Mouse (Mus musculus) forebrain, embryonic 11.5 days (tissue): Measurements from ENCODE around the gene Ssx2ip. TPM values are rescaled to one million over a fixed set of nuclear protein-coding genes. Genes with fewer than 3 reads are reported as not detected.

Source experiments
- ATAC-seq: fragments of 200-750 bp; cut with Nextera tagmentation; replicated peaks from 2 replicates; pipeline ENCODE4 v1.8.0; 2017; ENCODE audit warnings: moderate TSS enrichment; ENCODE audit not compliant: low FRiP score
- DNase-seq: peaks from one replicate; pipeline ENCODE4 v3.0.0-alpha.2; 2017; ENCODE audit warnings: low spot score
- H3K27ac ChIP-seq: fragments of 300-500 bp; sonication (generic); 2 replicates; pipeline ENCODE4 v1.5.1; 2014; ENCODE audit warnings: low read depth, low read length
- H3K27me3 ChIP-seq: fragments of 300-500 bp; sonication (generic); 2 replicates; pipeline ENCODE4 v1.6.1; 2014; ENCODE audit warnings: mild to moderate bottlenecking, low read length, mixed read lengths; ENCODE audit not compliant: control insufficient read depth, insufficient read depth
- H3K36me3 ChIP-seq: fragments of 300-500 bp; sonication (generic); 2 replicates; pipeline ENCODE4 v1.6.1; 2014; ENCODE audit warnings: mild to moderate bottlenecking, low read length, moderate library complexity, mixed read lengths; ENCODE audit not compliant: control insufficient read depth, insufficient read depth
- H3K4me1 ChIP-seq: fragments of 300-500 bp; sonication (generic); replicated peaks from 2 replicates; pipeline ENCODE4 v1.6.1; 2014; ENCODE audit warnings: low read length, mixed read lengths; ENCODE audit not compliant: control insufficient read depth, insufficient read depth
- H3K4me2 ChIP-seq: fragments of 300-500 bp; sonication (generic); 2 replicates; pipeline ENCODE4 v1.6.1; 2014; ENCODE audit warnings: low read depth, mild to moderate bottlenecking, low read length, moderate library complexity, mixed read lengths; ENCODE audit not compliant: severe bottlenecking
- H3K4me3 ChIP-seq: fragments of 300-500 bp; sonication (generic); 2 replicates; pipeline ENCODE4 v1.5.1; 2014; ENCODE audit warnings: low read depth, low read length
- H3K9ac ChIP-seq: fragments of 300-500 bp; sonication (generic); 2 replicates; pipeline ENCODE4 v1.6.1; 2014; ENCODE audit warnings: low read length
- H3K9me3 ChIP-seq: fragments of 300-500 bp; sonication (generic); 2 replicates; pipeline ENCODE4 v1.6.1; 2016; ENCODE audit warnings: low read length, mixed read lengths; ENCODE audit not compliant: control insufficient read depth
- WGBS: fragments of 180-500 bp; shearing (Covaris S2); extraction: QIAGEN DNeasy Blood & Tissue Kit; methylation state at CpG from one replicate; pipeline ENCODE4 v1.1.7; 2014; 5-methylcytosine and 5-hydroxymethylcytosine counted together
- polyA plus RNA-seq: library from polyadenylated mRNA; unstranded; fragments of >200 nt; fragmentation: Nextera tagmentation; extraction: Ambion mirVana; gene quantifications from 2 replicates; pipeline ENCODE4 v1.2.1, GENCODE M21; 2014

Ssx2ip gene
- polyA plus RNA-seq, 1 experiment from 2014 or later = 41.6 TPM

DNA sequence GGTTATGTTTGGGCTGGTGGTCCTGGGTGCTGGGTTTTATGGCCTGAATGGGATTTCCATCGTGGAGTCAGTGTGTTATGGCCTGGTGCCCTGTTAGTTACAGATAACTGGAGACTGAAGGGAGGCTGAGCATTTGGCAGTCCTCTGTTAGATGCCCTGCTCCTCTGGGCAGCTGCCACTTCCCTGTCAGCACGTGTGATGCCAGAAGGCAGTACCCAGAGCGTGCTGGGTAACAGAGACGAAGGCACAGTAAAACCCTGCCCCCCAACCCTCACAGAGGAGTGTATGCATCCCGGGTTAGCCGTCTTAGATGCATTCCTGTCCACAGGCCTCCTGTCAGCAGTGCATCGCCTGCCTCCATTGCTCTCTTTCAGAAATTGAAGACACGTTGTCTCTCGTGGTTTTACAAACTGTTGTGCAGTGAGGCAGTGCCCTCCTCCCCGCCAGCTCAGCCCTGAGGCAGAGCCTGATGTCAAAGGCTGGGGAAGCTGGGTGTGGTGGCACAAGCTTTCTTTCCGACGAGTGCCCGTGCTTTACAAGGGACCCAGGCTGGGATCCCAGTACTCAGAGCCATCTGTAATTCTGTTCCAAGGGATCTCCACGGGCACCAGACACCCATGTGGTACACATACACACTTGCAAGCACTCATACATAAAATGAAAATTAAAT is 29.4 kb downstream of the Ssx2ip start:
- DNase-seq (peak; percentile 32), ATAC-seq (no peak)
- no peaks in the 10 kb centered on the region for H3K9me3 ChIP-seq
- peaks cover 8% of the 10 kb centered on the region; the same call in 1 of the 2 replicates for H3K36me3 ChIP-seq
- no peaks in the 10 kb centered on the region for H3K4me1 ChIP-seq
- 89% methylated on average over 14 of the region's 14 CpGs for WGBS
- H3K4me2 ChIP-seq = no peak overlapping the region
- H3K27me3 ChIP-seq = no peaks in the 10 kb centered on the region
- H3K9ac ChIP-seq = no peak overlapping the region
- H3K4me3 ChIP-seq = no peak overlapping the region
- no peak overlapping the region for H3K27ac ChIP-seq

DNA sequence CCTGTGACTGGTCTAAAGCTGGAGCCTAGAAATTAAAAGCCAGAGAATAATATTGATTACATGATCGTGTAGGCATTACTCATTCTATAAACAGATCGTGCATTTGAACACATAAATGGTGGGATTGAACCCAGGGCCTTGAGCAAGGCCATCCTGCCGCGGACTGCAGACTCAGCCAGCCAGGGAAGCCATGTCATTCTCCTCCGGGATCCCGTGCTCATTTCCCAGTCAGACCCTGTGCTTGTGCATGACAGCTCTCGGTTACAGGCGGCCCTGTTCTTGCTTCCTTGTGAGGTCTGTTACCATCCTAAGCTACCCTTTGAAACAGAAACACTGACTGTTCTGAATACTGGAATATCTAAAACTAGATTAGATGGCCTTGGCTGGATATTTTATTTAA is 30.2 kb downstream of the Ssx2ip start:
- Histone ChIP-seq H3K9me3 (no peaks in the 10 kb centered on the region), H3K27me3 (no peaks in the 10 kb centered on the region), H3K27ac (no peak overlapping the region), H3K9ac (no peak overlapping the region), H3K4me3 (no peak overlapping the region), H3K4me1 (no peaks in the 10 kb centered on the region), H3K36me3 (peaks cover 8% of the 10 kb centered on the region; the same call in 1 of the 2 replicates), H3K4me2 (no peak overlapping the region)
- DNase-seq = peak; percentile 30
- 94% methylated on average over 8 of the region's 8 CpGs for WGBS
- ATAC-seq = no peak

DNA sequence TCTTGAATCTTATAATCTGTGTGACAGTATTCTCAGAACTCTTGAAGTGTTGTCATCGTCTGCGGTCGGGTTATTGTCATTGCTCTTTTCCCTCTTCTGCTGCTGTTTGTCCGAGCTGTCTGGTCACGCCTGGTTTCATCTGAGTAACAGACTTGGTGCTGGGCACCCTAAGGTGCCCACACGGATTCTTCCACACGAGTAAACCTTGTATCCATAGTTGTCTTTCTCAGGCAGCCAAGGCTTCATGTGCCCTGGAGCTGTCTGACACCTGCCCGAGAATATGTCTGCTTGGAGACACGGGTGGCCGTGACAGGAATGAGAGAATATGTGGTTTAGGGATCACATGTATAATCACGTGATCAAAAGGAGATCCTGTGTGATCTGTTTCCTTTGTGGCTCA is 31.1 kb downstream of the Ssx2ip start:
- Histone ChIP-seq H3K4me3 (no peak overlapping the region), H3K27ac (no peak overlapping the region), H3K27me3 (no peaks in the 10 kb centered on the region), H3K9ac (no peak overlapping the region), H3K4me2 (no peak overlapping the region), H3K4me1 (no peaks in the 10 kb centered on the region), H3K9me3 (no peaks in the 10 kb centered on the region), H3K36me3 (peaks cover 8% of the 10 kb centered on the region; the same call in 1 of the 2 replicates)
- 95% methylated on average over 11 of the region's 11 CpGs for WGBS
- DNase-seq (peak; percentile 22), ATAC-seq (no peak)

DNA sequence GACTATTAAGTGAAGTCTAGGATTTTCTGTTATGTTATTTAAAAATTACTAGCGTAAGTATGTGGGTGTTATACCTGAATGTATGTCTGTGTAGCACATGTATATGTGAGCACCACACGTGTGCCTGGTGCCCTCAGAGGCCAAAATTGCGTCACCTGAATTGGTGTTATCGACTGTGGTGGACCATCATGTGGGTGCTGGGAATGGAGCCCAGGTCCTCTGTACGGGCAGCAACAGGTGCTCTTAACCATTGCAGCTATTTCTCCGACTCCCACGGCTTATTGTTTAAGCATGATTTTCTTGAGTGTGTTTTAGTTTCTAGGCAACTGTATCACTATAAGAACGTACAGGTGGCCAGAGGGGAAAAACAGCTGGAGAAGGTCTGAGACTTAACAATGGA is 31.7 kb downstream of the Ssx2ip start:
- no peak overlapping the region for H3K4me3 ChIP-seq
- no peak for DNase-seq
- no peaks in the 10 kb centered on the region for H3K4me1 ChIP-seq
- H3K9me3 ChIP-seq = no peaks in the 10 kb centered on the region
- ATAC-seq = no peak
- no peak overlapping the region for H3K4me2 ChIP-seq
- peaks cover 5% of the 10 kb centered on the region; the same call in 1 of the 2 replicates for H3K36me3 ChIP-seq
- H3K9ac ChIP-seq = no peak overlapping the region
- H3K27ac ChIP-seq = no peak overlapping the region
- WGBS = 95% methylated on average over 8 of the region's 8 CpGs
- no peaks in the 10 kb centered on the region for H3K27me3 ChIP-seq

DNA sequence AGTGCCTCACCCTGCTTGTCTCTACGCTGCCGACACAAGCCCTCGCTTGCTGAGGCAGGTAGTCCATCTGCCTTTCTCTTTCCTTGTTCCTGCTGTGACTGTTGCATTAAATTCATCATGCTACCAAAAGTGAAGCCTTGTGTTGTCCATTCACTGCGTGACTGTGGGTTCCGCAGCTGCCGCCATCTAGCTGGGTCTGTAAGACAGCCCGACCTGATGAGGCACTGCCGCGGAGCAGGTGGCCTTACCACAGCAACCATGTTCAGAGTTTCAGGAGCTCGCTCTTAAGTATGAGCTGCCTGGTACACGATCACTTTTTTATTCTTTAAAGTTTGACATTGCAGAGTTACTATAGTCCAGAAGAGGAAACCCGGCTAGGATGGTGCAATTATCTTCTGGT is 35.6 kb downstream of the Ssx2ip start:
- Histone ChIP-seq H3K9me3 (no peaks in the 10 kb centered on the region), H3K36me3 (no peaks in the 10 kb centered on the region; the same call in 1 of the 2 replicates), H3K4me2 (no peak overlapping the region), H3K27me3 (no peaks in the 10 kb centered on the region), H3K9ac (no peak overlapping the region), H3K4me1 (no peaks in the 10 kb centered on the region), H3K4me3 (no peak overlapping the region), H3K27ac (no peak overlapping the region)
- DNase-seq = no peak
- ATAC-seq = no peak
- WGBS = 95% methylated on average over 12 of the region's 12 CpGs

DNA sequence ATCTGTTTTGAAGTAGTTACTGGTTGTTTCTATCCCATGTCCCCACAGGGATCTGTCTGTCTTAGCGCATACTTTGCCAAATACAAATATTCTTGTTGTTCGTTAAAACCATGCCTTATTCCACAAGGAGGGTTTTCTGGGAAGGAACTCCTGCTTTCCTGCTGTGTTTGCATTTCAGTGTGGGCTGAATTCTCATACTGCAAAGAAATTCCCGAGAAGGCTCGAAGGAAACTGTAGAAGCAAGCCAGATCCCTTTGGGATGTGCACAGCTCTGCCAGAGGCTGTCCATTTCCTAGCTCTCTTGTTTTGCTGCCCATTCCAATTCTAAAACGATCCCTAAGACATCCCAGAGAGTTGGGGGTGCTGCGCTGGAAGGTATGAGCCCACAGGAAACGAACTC is 36.0 kb downstream of the Ssx2ip start:
- no peaks in the 10 kb centered on the region for H3K27me3 ChIP-seq
- H3K9me3 ChIP-seq = no peaks in the 10 kb centered on the region; the same call in 1 of the 2 replicates
- DNase-seq (no peak), ATAC-seq (no peak)
- H3K27ac ChIP-seq = no peak overlapping the region
- H3K4me2 ChIP-seq = no peak overlapping the region
- H3K9ac ChIP-seq = no peak overlapping the region
- no peaks in the 10 kb centered on the region for H3K4me1 ChIP-seq
- no peaks in the 10 kb centered on the region; the same call in 1 of the 2 replicates for H3K36me3 ChIP-seq
- WGBS = 93% methylated on average over 7 of the region's 7 CpGs
- no peak overlapping the region for H3K4me3 ChIP-seq

DNA sequence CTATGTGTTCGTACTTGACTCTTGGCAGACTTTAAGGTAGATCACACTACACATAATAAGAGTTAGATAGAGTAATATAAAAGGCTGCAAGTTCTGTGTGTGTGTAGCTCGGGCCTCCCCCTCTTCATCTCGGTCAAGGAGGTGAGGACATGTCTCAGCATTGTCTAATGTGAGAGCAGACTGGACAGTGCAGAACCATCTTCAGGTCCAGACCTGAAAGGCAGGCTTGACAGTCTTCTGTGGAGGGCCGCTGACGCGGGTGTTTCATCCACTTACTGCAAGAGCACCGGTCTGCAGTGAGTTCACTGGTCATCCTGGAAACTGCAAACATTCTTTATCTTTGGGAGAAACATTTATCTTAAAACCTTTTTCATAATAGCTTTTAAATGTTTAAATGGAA is 38.0 kb downstream of the Ssx2ip start:
- H3K4me3 ChIP-seq = no peak overlapping the region
- no peaks in the 10 kb centered on the region for H3K4me1 ChIP-seq
- no peaks in the 10 kb centered on the region for H3K27me3 ChIP-seq
- no peaks in the 10 kb centered on the region; the same call in 1 of the 2 replicates for H3K9me3 ChIP-seq
- no peak overlapping the region for H3K4me2 ChIP-seq
- DNase-seq (no peak), ATAC-seq (no peak)
- no peaks in the 10 kb centered on the region; the same call in 1 of the 2 replicates for H3K36me3 ChIP-seq
- 94% methylated on average over 7 of the region's 7 CpGs for WGBS
- H3K9ac ChIP-seq = no peak overlapping the region
- no peak overlapping the region for H3K27ac ChIP-seq

DNA sequence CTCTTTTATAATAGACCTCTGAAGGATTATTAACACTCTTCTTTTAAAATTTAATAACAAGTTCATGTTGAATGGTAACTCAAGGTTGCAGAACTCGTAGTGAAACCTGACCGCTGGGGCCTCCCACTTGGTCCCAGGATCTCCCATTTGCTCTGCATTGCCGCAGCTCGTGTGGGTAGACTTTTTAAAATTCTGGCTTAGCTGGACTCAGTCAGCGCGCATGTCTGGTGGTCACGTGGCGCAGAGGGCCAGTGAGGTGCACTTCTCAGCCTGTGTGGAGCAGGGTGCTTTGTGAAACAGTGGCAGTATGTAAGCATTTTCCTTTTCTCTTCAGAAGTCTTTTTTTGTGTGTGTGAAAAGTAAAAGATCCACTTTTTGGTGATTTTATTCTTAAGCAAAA is 38.5 kb downstream of the Ssx2ip start:
- Histone ChIP-seq H3K27me3 (no peaks in the 10 kb centered on the region), H3K36me3 (no peaks in the 10 kb centered on the region; the same call in 1 of the 2 replicates)

DNA sequence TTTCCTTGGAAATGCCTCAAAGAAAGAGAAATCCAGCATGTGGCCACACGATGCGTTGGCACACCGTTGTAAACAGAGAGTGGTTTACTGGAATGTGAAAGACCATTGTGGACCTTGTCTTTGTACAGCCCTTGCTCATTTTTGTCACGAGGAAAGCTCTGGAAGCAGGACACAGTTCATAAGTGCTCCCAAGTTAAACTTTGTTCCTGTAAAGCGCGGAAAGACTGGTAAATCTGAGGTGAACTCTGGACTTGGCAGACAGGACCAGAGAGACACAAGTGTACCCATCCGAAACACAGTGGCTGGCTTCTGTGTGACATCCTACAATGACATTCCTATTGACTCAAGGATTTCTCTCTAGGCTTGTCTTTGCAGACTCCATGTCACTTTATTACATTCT is 38.9 kb downstream of the Ssx2ip start:
- no peak for ATAC-seq
- no peaks in the 10 kb centered on the region for H3K4me1 ChIP-seq
- DNase-seq = no peak
- H3K9me3 ChIP-seq = no peaks in the 10 kb centered on the region; the same call in 1 of the 2 replicates
- no peaks in the 10 kb centered on the region for H3K27me3 ChIP-seq
- no peak overlapping the region for H3K9ac ChIP-seq
- no peaks in the 10 kb centered on the region; the same call in 1 of the 2 replicates for H3K36me3 ChIP-seq
- no peak overlapping the region for H3K27ac ChIP-seq
- WGBS = 94% methylated on average over 7 of the region's 7 CpGs
- H3K4me3 ChIP-seq = no peak overlapping the region
- no peak overlapping the region for H3K4me2 ChIP-seq

More for the DNA sequence above, 38.5 kb downstream of the Ssx2ip start:
- Histone ChIP-seq H3K4me3 (no peak overlapping the region), H3K4me2 (no peak overlapping the region), H3K9me3 (no peaks in the 10 kb centered on the region; the same call in 1 of the 2 replicates), H3K9ac (no peak overlapping the region), H3K4me1 (no peaks in the 10 kb centered on the region), H3K27ac (no peak overlapping the region)
- ATAC-seq = no peak
- DNase-seq = no peak
- 93% methylated on average over 8 of the region's 8 CpGs for WGBS
